Mouse (Mus musculus) intestine, postnatal 0 days (tissue): ENCODE data around the gene Tstd1. TPM values are rescaled to one million over a fixed set of nuclear protein-coding genes. Genes with fewer than 3 reads are reported as not detected.

ENCODE experiments used
- ATAC-seq: fragments of 200-750 bp; cut with Nextera tagmentation; 2 replicates; pipeline ENCODE4 v1.8.0; 2017; ENCODE audit warnings: mild to moderate bottlenecking, moderate TSS enrichment, moderate library complexity
- H3K27ac ChIP-seq: fragments of 300-500 bp; sonication (generic); 2 replicates; pipeline ENCODE4 v1.5.1; 2014; ENCODE audit warnings: mild to moderate bottlenecking, low read depth, low read length, moderate library complexity
- H3K27me3 ChIP-seq: fragments of 300-500 bp; sonication (generic); replicated peaks from 2 replicates; pipeline ENCODE4 v1.6.1; 2014; ENCODE audit warnings: low read length, mixed read lengths; ENCODE audit not compliant: control insufficient read depth, insufficient read depth
- H3K36me3 ChIP-seq: fragments of 300-500 bp; sonication (generic); 2 replicates; pipeline ENCODE4 v1.6.1; 2014; ENCODE audit warnings: mild to moderate bottlenecking, moderate library complexity; ENCODE audit not compliant: control insufficient read depth, insufficient read depth
- H3K4me1 ChIP-seq: fragments of 300-500 bp; sonication (generic); replicated peaks from 2 replicates; pipeline ENCODE4 v1.6.1; 2014; ENCODE audit warnings: antibody characterized with exemption, low read length, mixed read lengths; ENCODE audit not compliant: control insufficient read depth, insufficient read depth
- H3K4me2 ChIP-seq: fragments of 300-500 bp; sonication (generic); replicated peaks from 2 replicates; pipeline ENCODE4 v1.6.1; 2014; ENCODE audit warnings: low read depth, mild to moderate bottlenecking, moderate library complexity
- H3K4me3 ChIP-seq: fragments of 300-500 bp; sonication (generic); 2 replicates; pipeline ENCODE4 v1.5.1; 2014; ENCODE audit warnings: low read depth, low read length
- H3K9ac ChIP-seq: fragments of 300-500 bp; sonication (generic); 2 replicates; pipeline ENCODE4 v1.6.1; 2014; ENCODE audit warnings: mild to moderate bottlenecking, low read depth, low read length
- H3K9me3 ChIP-seq: fragments of 300-500 bp; sonication (generic); 2 replicates; pipeline ENCODE4 v1.6.1; 2016; ENCODE audit warnings: mixed run types; ENCODE audit not compliant: control insufficient read depth
- CTCF ChIP-seq: sonication (generic); IDR thresholded peaks from 2 replicates; pipeline ENCODE4 v1.5.1; 2016; ENCODE audit warnings: low read depth, mild to moderate bottlenecking, control low read depth, antibody characterized with exemption, moderate library complexity
- WGBS: fragments of 180-500 bp; shearing (Covaris S2); extraction: QIAGEN DNeasy Blood & Tissue Kit; methylation state at CpG from one replicate; pipeline ENCODE4 v1.1.7; 2014; 5-methylcytosine and 5-hydroxymethylcytosine counted together
- polyA plus RNA-seq: library from polyadenylated mRNA; unstranded; fragments of >200 nt; fragmentation: Nextera tagmentation; extraction: Ambion mirVana; gene quantifications from 2 replicates; pipeline ENCODE4 v1.2.1, GENCODE M21; 2015

Gene Tstd1
- polyA plus RNA-seq, 1 experiment from 2014 or later: 1.7 TPM

DNA sequence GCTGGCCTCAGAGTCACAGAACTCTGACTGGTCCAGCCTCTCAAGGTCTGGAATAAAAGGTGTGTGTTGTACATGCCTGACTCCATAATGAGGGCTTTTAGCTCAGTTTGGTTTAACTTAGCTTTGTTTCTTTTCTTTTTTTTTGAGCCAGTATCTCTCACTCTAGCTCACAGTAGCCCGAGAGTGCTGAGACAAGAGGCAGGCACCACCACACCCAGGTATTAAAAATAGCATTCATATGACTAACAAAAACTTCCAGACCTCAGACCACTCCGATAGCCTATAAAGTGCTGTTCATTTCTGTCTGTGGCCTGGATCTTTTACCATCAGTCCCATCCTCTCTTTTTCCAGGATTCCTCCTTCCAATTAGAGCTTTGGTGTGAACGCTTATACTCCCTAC is 51.0 kb downstream of the Tstd1 start:
- H3K4me1 ChIP-seq: no peaks in the 10 kb centered on the region
- H3K4me2 ChIP-seq: no peak overlapping the region
- ATAC-seq: no peak
- no peaks in the 10 kb centered on the region for H3K9me3 ChIP-seq
- H3K4me3 ChIP-seq: no peak overlapping the region
- H3K9ac ChIP-seq: no peak overlapping the region
- no peak overlapping the region for H3K27ac ChIP-seq
- H3K36me3 ChIP-seq: no peaks in the 10 kb centered on the region
- H3K27me3 ChIP-seq: no peaks in the 10 kb centered on the region
- no peak for TF ChIP-seq CTCF
- WGBS: 62% methylated on average over 3 of the region's 3 CpGs

Other genes with a start within 250 kb of the Tstd1 start
- gene Pcp4l1, start 222.6 kb upstream of the Tstd1 start, polyA plus RNA-seq: 29.1 and 29.9 TPM in 2 replicates
- 30.9 and 38.9 TPM in 2 replicates for gene Nr1i3, start 204.9 kb upstream of the Tstd1 start, polyA plus RNA-seq
- 14.7 and 16.5 TPM in 2 replicates for gene Tomm40l, start 196.4 kb upstream of the Tstd1 start, polyA plus RNA-seq
- gene Apoa2, start 193.8 kb upstream of the Tstd1 start, polyA plus RNA-seq: 9.2 and 14.1 TPM in 2 replicates
- gene Fcer1g, start 184.5 kb upstream of the Tstd1 start, polyA plus RNA-seq: 47.7 and 54.0 TPM in 2 replicates
- gene Adamts4, start 168.5 kb upstream of the Tstd1 start, polyA plus RNA-seq: 2.0 and 2.8 TPM in 2 replicates
- gene Ndufs2, start 167.5 kb upstream of the Tstd1 start, polyA plus RNA-seq: 249 and 255 TPM in 2 replicates
- 27.0 and 27.4 TPM in 2 replicates for gene B4galt3, start 148.5 kb upstream of the Tstd1 start, polyA plus RNA-seq
- gene Ppox, start 137.7 kb upstream of the Tstd1 start, polyA plus RNA-seq: 11.4 and 12.8 TPM in 2 replicates
- gene Usp21, start 130.9 kb upstream of the Tstd1 start, polyA plus RNA-seq: 20.4 and 21.7 TPM in 2 replicates
- gene Ufc1, start 123.8 kb upstream of the Tstd1 start, polyA plus RNA-seq: 117 TPM in 2 replicates
- 28.1 and 29.9 TPM in 2 replicates for gene Dedd, start 89.7 kb upstream of the Tstd1 start, polyA plus RNA-seq
- 60.1 and 66.5 TPM in 2 replicates for gene Nit1, start 73.2 kb upstream of the Tstd1 start, polyA plus RNA-seq
- gene Pfdn2, start 73.2 kb upstream of the Tstd1 start, polyA plus RNA-seq: 69.5 and 73.1 TPM in 2 replicates
- gene Klhdc9, start 58.1 kb upstream of the Tstd1 start, polyA plus RNA-seq: 0.48 and 0.82 TPM in 2 replicates
- gene Nectin4, start 48.8 kb upstream of the Tstd1 start, polyA plus RNA-seq: 0.38 and 0.48 TPM in 2 replicates
- gene Arhgap30, start 29.9 kb upstream of the Tstd1 start, polyA plus RNA-seq: 1.3 TPM in 2 replicates
- 35.1 and 36.5 TPM in 2 replicates for gene Usf1, start 7.6 kb upstream of the Tstd1 start, polyA plus RNA-seq
- gene F11r, start 18.7 kb downstream of the Tstd1 start, polyA plus RNA-seq: 72.5 and 83.1 TPM in 2 replicates
- gene Alyref2, start 84.6 kb downstream of the Tstd1 start, polyA plus RNA-seq: 15.4 and 16.1 TPM in 2 replicates
- gene Itln1, start 116.4 kb downstream of the Tstd1 start, polyA plus RNA-seq: 2.5 and 3.0 TPM in 2 replicates
- gene Cd244a, start 140.3 kb downstream of the Tstd1 start, polyA plus RNA-seq: 0.37 and 0.44 TPM in 2 replicates
- gene Ly9, start 188.5 kb downstream of the Tstd1 start, polyA plus RNA-seq: 0.18 and 0.55 TPM in 2 replicates
- 0.18 and 0.21 TPM in 2 replicates for gene Slamf7, start 234.2 kb downstream of the Tstd1 start, polyA plus RNA-seq